Mouse (Mus musculus) hindbrain, embryonic 16.5 days (tissue): ENCODE data around the gene Ccdc80. TPM values are rescaled to one million over a fixed set of nuclear protein-coding genes. Genes with fewer than 3 reads are reported as not detected.

Experiments used
- ATAC-seq: fragments of 200-750 bp; cut with Nextera tagmentation; 2 replicates; pipeline ENCODE4 v1.8.0; 2017; ENCODE audit warnings: moderate TSS enrichment, moderate library complexity
- H3K27ac ChIP-seq: fragments of 300-500 bp; sonication (generic); 2 replicates; pipeline ENCODE4 v1.5.1; 2014; ENCODE audit warnings: low read depth, mild to moderate bottlenecking, control low read depth, low read length, moderate library complexity
- H3K27me3 ChIP-seq: fragments of 300-500 bp; sonication (generic); replicated peaks from 2 replicates; pipeline ENCODE4 v1.6.1; 2014; ENCODE audit warnings: low read length; ENCODE audit not compliant: control insufficient read depth, insufficient read depth
- H3K36me3 ChIP-seq: fragments of 300-500 bp; sonication (generic); 2 replicates; pipeline ENCODE4 v1.6.1; 2014; ENCODE audit warnings: mild to moderate bottlenecking, low read length, moderate library complexity, mixed read lengths; ENCODE audit not compliant: control insufficient read depth, insufficient read depth
- H3K4me1 ChIP-seq: fragments of 300-500 bp; sonication (generic); 2 replicates; pipeline ENCODE4 v1.6.1; 2014; ENCODE audit warnings: low read depth, low read length; ENCODE audit not compliant: control insufficient read depth, insufficient read depth
- H3K4me2 ChIP-seq: fragments of 300-500 bp; sonication (generic); 2 replicates; pipeline ENCODE4 v1.6.1; 2014; ENCODE audit warnings: mild to moderate bottlenecking, low read length, control low read depth, moderate library complexity
- H3K4me3 ChIP-seq: fragments of 300-500 bp; sonication (generic); 2 replicates; pipeline ENCODE4 v1.5.1; 2014; ENCODE audit warnings: mild to moderate bottlenecking, low read length, control low read depth, moderate library complexity
- H3K9ac ChIP-seq: fragments of 300-500 bp; sonication (generic); 2 replicates; pipeline ENCODE4 v1.6.1; 2014; ENCODE audit warnings: low read depth, mild to moderate bottlenecking, control low read depth, low read length, moderate library complexity
- H3K9me3 ChIP-seq: fragments of 300-500 bp; sonication (generic); 2 replicates; pipeline ENCODE4 v1.6.1; 2014; ENCODE audit warnings: mild to moderate bottlenecking, low read length, moderate library complexity; ENCODE audit not compliant: control insufficient read depth
- WGBS: fragments of 180-500 bp; shearing (Covaris S2); extraction: QIAGEN DNeasy Blood & Tissue Kit; methylation state at CpG from one replicate; pipeline ENCODE4 v1.1.7; 2014; 5-methylcytosine and 5-hydroxymethylcytosine counted together
- polyA plus RNA-seq: library from polyadenylated mRNA; unstranded; fragments of >200 nt; fragmentation: Nextera tagmentation; extraction: Ambion mirVana; gene quantifications from 2 replicates; pipeline ENCODE4 v1.2.1, GENCODE M21; 2015

Ccdc80 gene
- polyA plus RNA-seq, 1 experiment from 2014 or later: 13.5 TPM

DNA sequence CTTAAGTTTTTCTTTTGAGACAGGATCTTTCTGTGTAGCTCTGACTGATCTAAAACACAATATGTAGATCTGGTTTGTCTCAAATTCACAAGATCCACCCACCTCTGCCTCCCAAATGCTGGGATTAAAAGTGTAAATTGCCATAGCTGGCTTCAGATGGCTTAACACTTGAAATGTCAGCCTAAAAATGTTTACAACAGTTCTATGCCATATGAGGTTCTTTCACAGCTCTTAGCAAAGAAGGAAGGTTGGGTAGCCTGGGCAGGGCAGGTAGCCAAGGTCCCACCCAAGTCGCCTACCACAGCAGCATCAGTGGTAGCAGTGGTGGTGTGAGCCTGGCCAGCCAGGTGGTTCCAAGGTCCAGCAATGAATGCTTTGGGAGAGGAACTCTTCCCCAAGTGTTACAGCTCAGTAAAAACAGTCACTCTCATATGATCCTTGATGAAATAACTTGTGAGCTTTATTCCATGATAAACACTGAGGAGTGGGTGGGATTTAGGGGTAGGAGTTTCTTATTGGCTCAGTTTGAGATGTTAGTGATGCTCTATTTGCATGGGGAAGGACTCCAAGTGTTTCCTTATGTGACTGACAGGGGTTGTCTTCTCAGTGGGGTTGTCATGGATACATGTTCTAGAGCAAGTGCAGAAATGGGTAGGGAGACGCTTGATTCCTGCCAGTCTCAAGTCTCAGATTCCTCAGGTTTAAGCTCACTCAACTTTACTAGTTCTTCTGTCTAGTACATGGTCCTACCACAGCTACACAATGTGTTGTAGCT is 34.9 kb downstream of the Ccdc80 start:
- no peaks in the 10 kb centered on the region for H3K27me3 ChIP-seq
- no peak for ATAC-seq

DNA sequence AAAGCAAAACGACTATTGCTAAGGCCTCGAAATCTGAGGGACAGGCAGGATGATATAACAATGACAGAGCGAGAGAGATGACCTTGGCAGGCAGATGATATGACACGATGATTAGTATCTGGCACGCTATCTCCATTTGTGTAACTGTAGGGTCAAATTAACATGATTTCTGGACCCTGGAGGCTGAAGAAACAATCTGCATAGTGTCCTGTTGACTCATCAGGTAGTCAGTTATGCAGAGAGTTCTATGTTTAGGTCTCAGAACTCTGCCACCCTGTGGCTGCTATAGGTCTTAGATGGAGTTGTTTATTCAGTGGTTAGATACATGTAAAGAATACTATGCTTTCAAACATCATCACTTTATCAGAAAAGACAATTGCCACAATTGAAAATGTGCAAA is 48.5 kb downstream of the Ccdc80 start:
- no peak for ATAC-seq
- peaks cover 64% of the 10 kb centered on the region for H3K36me3 ChIP-seq
- H3K4me2 ChIP-seq: no peak overlapping the region
- no peak overlapping the region for H3K9ac ChIP-seq
- H3K4me1 ChIP-seq: no peaks in the 10 kb centered on the region
- H3K27ac ChIP-seq: no peak overlapping the region
- WGBS: 97% methylated on average over 5 of the region's 5 CpGs
- no peak overlapping the region for H3K4me3 ChIP-seq
- no peaks in the 10 kb centered on the region for H3K27me3 ChIP-seq
- 0 out of 2 replicates have a peak, but pooled peaks cover 3% of the 10 kb centered on the region for H3K9me3 ChIP-seq

More for the DNA sequence above, 34.9 kb downstream of the Ccdc80 start:
- H3K27ac ChIP-seq: no peak overlapping the region
- no peaks in the 10 kb centered on the region for H3K4me1 ChIP-seq
- no peak overlapping the region for H3K4me3 ChIP-seq
- H3K4me2 ChIP-seq: no peak overlapping the region
- no peaks in the 10 kb centered on the region for H3K36me3 ChIP-seq
- no peaks in the 10 kb centered on the region for H3K9me3 ChIP-seq
- no peak overlapping the region for H3K9ac ChIP-seq
- 78% methylated on average over 2 of the region's 2 CpGs for WGBS

DNA sequence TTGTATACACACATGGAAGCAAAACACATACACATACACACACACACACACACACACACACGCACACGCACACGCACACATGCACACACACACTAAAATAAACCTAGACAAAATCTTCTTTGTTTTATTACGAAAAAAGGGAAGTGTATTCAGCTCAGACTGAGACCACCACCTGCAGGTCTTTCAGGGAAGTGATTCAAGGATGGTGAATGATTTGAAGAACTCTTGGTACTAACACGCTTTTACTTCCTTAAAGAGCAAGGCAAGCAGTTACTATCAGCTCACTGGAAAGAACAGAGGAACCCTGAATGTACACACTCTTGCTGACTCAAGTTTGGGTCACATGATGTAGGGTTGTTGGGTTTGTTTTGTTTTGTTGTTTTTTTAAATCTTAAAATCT is 49.4 kb downstream of the Ccdc80 start:
- no peak overlapping the region for H3K4me3 ChIP-seq
- no peak overlapping the region for H3K4me2 ChIP-seq
- no peak overlapping the region for H3K9ac ChIP-seq
- H3K9me3 ChIP-seq: 0 out of 2 replicates have a peak, but pooled peaks cover 3% of the 10 kb centered on the region
- ATAC-seq: no peak
- H3K27me3 ChIP-seq: no peaks in the 10 kb centered on the region
- no peaks in the 10 kb centered on the region for H3K4me1 ChIP-seq
- H3K36me3 ChIP-seq: peaks cover 64% of the 10 kb centered on the region
- H3K27ac ChIP-seq: no peak overlapping the region
- 93% methylated on average over 5 of the region's 5 CpGs for WGBS

DNA sequence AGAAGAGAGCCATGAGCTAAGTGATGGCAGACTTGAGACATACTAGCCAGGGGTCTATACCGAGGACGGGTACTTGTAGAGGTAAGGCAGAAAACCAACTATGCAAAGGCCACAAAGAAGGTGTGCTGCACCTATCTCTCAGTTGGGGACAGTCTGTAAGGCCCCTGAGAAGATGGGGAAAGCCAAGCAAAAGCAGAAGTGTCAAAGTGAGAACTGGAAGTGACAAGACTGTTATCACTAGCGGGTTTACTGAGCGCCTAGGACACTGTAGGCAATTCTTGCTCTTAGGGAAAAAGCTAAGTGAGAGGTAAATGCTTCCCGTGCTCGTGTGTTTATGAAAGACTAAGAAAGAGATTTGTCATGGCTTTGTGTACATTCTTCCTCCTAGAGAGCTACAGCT is 51.9 kb downstream of the Ccdc80 start:
- H3K4me2 ChIP-seq: no peak overlapping the region
- H3K9me3 ChIP-seq: no peaks in the 10 kb centered on the region
- no peaks in the 10 kb centered on the region for H3K4me1 ChIP-seq
- WGBS: 96% methylated on average over 6 of the region's 6 CpGs
- no peak for ATAC-seq
- H3K36me3 ChIP-seq: peaks cover 60% of the 10 kb centered on the region
- no peaks in the 10 kb centered on the region for H3K27me3 ChIP-seq
- no peak overlapping the region for H3K27ac ChIP-seq
- H3K9ac ChIP-seq: no peak overlapping the region
- H3K4me3 ChIP-seq: no peak overlapping the region

DNA sequence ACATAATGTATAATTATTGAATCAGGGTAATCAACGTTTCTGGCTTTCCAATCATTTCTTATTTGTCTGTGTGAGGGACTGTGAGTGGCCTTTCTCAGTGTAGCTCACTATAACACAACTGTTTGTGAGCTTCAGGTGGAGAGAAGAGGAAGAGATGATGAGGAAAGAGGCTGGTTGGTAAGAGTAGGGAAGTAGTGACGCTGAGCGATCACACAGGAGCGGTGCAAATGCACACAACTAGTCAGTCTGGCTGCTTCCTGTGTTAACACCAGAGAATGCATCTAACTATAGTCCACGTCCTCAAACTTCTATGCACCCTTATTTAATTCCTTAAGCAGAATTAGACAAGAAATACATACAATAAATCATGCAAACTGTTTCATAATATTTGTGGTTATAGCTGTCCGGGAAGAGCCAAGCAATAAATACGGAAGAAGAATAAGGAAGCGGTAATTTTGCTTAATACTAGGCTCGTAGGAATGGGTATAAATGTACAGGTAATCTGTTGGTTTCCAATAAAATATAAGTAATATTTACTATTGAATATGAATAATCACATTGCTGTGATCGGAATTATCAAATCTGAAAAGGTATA is 55.4 kb downstream of the Ccdc80 start:
- H3K9ac ChIP-seq: no peak overlapping the region
- H3K9me3 ChIP-seq: no peaks in the 10 kb centered on the region
- no peak overlapping the region for H3K4me2 ChIP-seq
- no peak overlapping the region for H3K27ac ChIP-seq
- no peak overlapping the region for H3K4me3 ChIP-seq
- no peak for ATAC-seq
- H3K27me3 ChIP-seq: no peaks in the 10 kb centered on the region
- H3K4me1 ChIP-seq: no peaks in the 10 kb centered on the region
- 92% methylated on average over 10 of the region's 10 CpGs for WGBS
- peaks cover 42% of the 10 kb centered on the region for H3K36me3 ChIP-seq

DNA sequence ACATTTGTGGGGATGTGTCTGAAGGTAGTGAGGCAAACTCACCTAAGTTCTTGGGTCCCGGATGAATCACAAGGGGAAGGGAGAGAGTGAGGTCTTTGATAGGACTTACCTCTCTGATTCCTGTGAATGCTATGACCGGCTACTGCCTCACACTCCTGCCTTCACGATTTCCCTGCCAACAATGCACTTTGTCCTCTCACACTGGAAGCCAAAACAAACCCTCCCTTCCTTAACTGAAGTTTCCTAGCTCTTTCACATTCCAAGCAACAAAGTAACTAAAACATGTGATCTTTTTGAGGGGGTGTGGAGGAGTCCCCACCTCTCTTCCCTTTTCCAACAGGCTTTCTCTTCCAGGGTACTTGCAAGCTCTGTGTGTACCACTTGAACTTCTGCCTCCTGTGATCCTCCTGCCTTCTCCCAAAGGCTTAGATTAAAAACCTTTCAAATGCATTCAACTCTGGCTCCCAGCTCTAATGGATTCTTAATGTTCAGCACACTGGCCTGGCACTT is 61.6 kb downstream of the Ccdc80 start:
- 93% methylated on average over 3 of the region's 3 CpGs for WGBS
- H3K36me3 ChIP-seq: peaks cover 8% of the 10 kb centered on the region

DNA sequence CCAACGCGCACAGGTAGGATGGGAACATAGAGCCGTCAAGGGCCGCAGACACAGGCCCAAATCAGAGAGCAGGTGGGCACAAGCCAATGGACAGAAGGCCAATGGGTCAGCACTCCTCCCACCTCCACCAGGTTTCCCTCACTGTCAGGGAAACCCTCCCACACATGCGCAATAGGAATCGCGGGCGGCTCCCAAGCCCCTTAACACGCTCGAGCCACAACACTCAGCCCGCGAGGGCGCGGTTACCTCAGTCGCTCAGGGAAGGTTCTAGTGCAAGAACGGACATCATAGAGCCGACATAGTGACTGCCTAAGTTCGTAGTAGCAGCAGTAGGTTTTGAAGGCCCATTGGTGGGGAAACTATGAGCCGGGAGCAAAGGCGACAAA is 64.9 kb downstream of the Ccdc80 start:
- Histone ChIP-seq H3K9me3 (no peaks in the 10 kb centered on the region), H3K27me3 (no peaks in the 10 kb centered on the region), H3K4me2 (peak overlapping the region; percentile 83), H3K27ac (peak overlapping the region; percentile 92), H3K4me1 (peaks cover 18% of the 10 kb centered on the region), H3K4me3 (peak overlapping the region; percentile 78), H3K36me3 (no peaks in the 10 kb centered on the region; the same call in 1 of the 2 replicates), H3K9ac (peak overlapping the region; percentile 66)
- under 1% methylated on average over 20 of the region's 20 CpGs for WGBS
- peak; percentile 82 for ATAC-seq

More for the DNA sequence above, 61.6 kb downstream of the Ccdc80 start:
- no peak overlapping the region for H3K27ac ChIP-seq
- no peak overlapping the region for H3K4me2 ChIP-seq
- no peaks in the 10 kb centered on the region for H3K27me3 ChIP-seq
- no peaks in the 10 kb centered on the region for H3K9me3 ChIP-seq
- no peak overlapping the region for H3K9ac ChIP-seq
- ATAC-seq: no peak
- H3K4me1 ChIP-seq: peaks cover 12% of the 10 kb centered on the region
- no peak overlapping the region for H3K4me3 ChIP-seq

DNA sequence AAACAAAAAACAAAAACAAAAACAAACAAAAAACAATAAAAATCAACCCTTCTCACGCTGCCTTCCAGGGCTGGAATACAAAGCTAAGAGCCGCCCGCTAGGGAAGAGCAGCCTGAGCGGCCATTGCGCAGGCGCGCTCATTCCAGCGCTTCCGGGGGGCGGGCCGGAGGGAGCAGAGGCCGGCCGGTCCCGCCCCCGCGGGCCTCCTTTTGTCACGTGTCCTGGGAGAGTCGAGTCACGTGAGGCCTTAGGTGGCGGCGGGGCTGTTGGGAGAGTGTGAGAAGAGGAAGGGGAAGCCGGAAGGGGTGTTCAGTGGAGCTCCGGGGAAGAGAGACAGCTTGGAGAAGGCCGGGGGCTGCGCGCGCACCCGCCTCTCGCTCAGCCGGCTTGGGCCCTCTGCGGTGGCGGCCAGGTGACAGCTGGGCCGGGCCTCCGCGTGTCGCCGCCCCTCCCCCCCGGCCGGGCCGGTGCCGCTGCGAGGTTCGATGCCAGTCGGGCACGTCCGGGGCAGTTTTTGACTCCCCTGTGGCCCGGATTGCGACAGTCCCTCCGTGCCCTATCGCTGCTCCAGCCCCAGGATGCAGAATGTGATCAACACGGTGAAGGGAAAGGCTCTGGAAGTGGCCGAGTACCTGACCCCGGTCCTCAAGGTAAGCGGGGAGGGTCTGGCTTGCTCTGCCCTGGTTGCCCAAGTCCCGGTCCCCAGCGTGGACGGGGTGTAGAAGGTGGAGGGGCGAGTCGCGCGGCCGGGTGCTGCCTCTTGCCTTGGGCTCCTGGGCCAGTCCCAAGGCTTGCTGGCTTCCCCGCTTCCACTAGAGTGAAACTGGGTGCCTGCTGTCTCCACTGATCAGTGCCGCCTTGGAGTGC is 65.6 kb downstream of the Ccdc80 start, which contains the start of the genes Slc35a5 and Atg3:
Slc35a5 (minus strand) TSS at position 185 of the 867 bp plus-strand sequence.
Atg3 (plus strand) TSS at position 264 of the 867 bp plus-strand sequence.
- Histone ChIP-seq H3K4me2 (peak within 1 kb of the TSS; percentile 83), H3K36me3 (no peaks in the 10 kb centered on the region; the same call in 1 of the 2 replicates), H3K4me3 (peak within 1 kb of the TSS; percentile 78), H3K9me3 (no peaks in the 10 kb centered on the region), H3K27ac (peak within 1 kb of the TSS; percentile 92), H3K4me1 (peaks cover 18% of the 10 kb centered on the region), H3K9ac (peak within 1 kb of the TSS; percentile 87), H3K27me3 (no peaks in the 10 kb centered on the region)
- under 1% methylated on average over 47 of the region's 64 CpGs for WGBS
- ATAC-seq: peak; percentile 98
